Mouse (Mus musculus) CH12.LX (cell line): ENCODE measurements around the gene Prm3. TPM values are rescaled to one million over a fixed set of nuclear protein-coding genes. Genes with fewer than 3 reads are reported as not detected.

Source experiments
- DNase-seq: peaks from one replicate; pipeline ENCODE4 v3.0.0-alpha.2; 2013; ENCODE audit errors: extremely low read depth
- H3K27ac ChIP-seq: 2 replicates; pipeline ENCODE4 v1.5.1; 2012; ENCODE audit warnings: low read depth, mild to moderate bottlenecking, control low read depth, moderate library complexity; ENCODE audit not compliant: insufficient read depth
- H3K27me3 ChIP-seq: replicated peaks from 2 replicates; pipeline ENCODE3; 2012; ENCODE audit warnings: inconsistent platforms
- H3K36me3 ChIP-seq, 2 experiments: replicated peaks in 1 of 2; 2 replicates each; pipeline versions ENCODE3 to v1.6.1; 2012; ENCODE audit warnings: inconsistent platforms in 1 of 2, low read length in 1 of 2, mild to moderate bottlenecking in 1 of 2, mixed read lengths in 1 of 2, moderate library complexity in 1 of 2; ENCODE audit not compliant: control insufficient read depth in 1 of 2, insufficient read depth in 1 of 2
- H3K4me1 ChIP-seq, 2 experiments: 2 replicates each; pipeline ENCODE4 v1.6.1; 2012; ENCODE audit warnings: inconsistent platforms in 1 of 2, moderate library complexity in 1 of 2; ENCODE audit not compliant: insufficient read depth in 2 of 2, control insufficient read depth in 1 of 2
- H3K4me2 ChIP-seq: 2 replicates; pipeline ENCODE4 v1.6.1; 2012; ENCODE audit warnings: low read depth, mild to moderate bottlenecking, control low read depth; ENCODE audit not compliant: poor library complexity, insufficient read depth, severe bottlenecking
- H3K4me3 ChIP-seq, 3 experiments: fragments of 150-350 bp in 1 of 3; sonication (generic) in 1 of 3; replicated peaks in 1 of 3; 2 replicates each; pipeline versions ENCODE3 to v1.5.1; 2011 to 2012; ENCODE audit warnings: low read depth in 2 of 3, low read length in 2 of 3, mild to moderate bottlenecking in 2 of 3, moderate library complexity in 2 of 3, control low read depth in 1 of 3, improper control_type of control experiment in 1 of 3, inconsistent platforms in 1 of 3, mixed read lengths in 1 of 3; ENCODE audit not compliant: poor library complexity in 1 of 3
- H3K79me2 ChIP-seq: replicated peaks from 2 replicates; pipeline ENCODE4 v1.6.1; 2012; ENCODE audit warnings: mild to moderate bottlenecking, moderate library complexity; ENCODE audit not compliant: control insufficient read depth, poor library complexity, insufficient read depth, severe bottlenecking; ENCODE audit errors: extremely low read depth
- H3K9ac ChIP-seq: 2 replicates; pipeline ENCODE4 v1.6.1; 2012; ENCODE audit warnings: low read depth, mild to moderate bottlenecking, control low read depth, moderate library complexity; ENCODE audit not compliant: insufficient read depth
- H3K9me3 ChIP-seq: replicated peaks from 2 replicates; pipeline ENCODE3; 2012; ENCODE audit warnings: low read length, inconsistent platforms, mixed read lengths
- BHLHE40 ChIP-seq: IDR thresholded peaks from 2 replicates; pipeline ENCODE4 v1.6.1; 2011; ENCODE audit warnings: mild to moderate bottlenecking, low read depth, low read length, improper control_type of control experiment
- CHD1 ChIP-seq: IDR thresholded peaks from 2 replicates; pipeline ENCODE4 v1.6.1; 2012; ENCODE audit warnings: low read depth, low read length, improper control_type of control experiment, inconsistent platforms
- CTCF ChIP-seq, 2 experiments: IDR thresholded peaks in 1 of 2; conservative IDR thresholded peaks in 1 of 2; 2 replicates each; pipeline ENCODE4 v1.5.1; 2011 to 2012; ENCODE audit warnings: low read depth in 2 of 2, low read length in 2 of 2, improper control_type of control experiment in 1 of 2, inconsistent platforms in 1 of 2, mild to moderate bottlenecking in 1 of 2, moderate library complexity in 1 of 2
- E2F4 ChIP-seq: IDR thresholded peaks from 2 replicates; pipeline ENCODE4 v1.6.1; 2011; ENCODE audit warnings: low read depth, low read length, improper control_type of control experiment; ENCODE audit not compliant: insufficient replicate concordance
- ELF1 ChIP-seq: IDR thresholded peaks from 2 replicates; pipeline ENCODE4 v1.6.1; 2014; ENCODE audit warnings: low read depth, mild to moderate bottlenecking, inconsistent platforms, low read length, improper control_type of control experiment
- ETS1 ChIP-seq: conservative IDR thresholded peaks from 2 replicates; pipeline ENCODE4 v1.6.1; 2012; ENCODE audit warnings: low read depth, mild to moderate bottlenecking, inconsistent platforms, low read length, improper control_type of control experiment, moderate library complexity
- GABPA ChIP-seq: IDR thresholded peaks from 2 replicates; pipeline ENCODE4 v1.6.1; 2012; ENCODE audit warnings: low read depth, low read length, improper control_type of control experiment, inconsistent platforms; ENCODE audit not compliant: insufficient replicate concordance
- HCFC1 ChIP-seq: IDR thresholded peaks from 2 replicates; pipeline ENCODE4 v1.6.1; 2012; ENCODE audit warnings: low read depth, mild to moderate bottlenecking, inconsistent platforms, low read length, improper control_type of control experiment
- IRF4 ChIP-seq: IDR thresholded peaks from 2 replicates; pipeline ENCODE4 v1.6.1; 2014; ENCODE audit warnings: low read depth, mild to moderate bottlenecking, inconsistent platforms, low read length, improper control_type of control experiment
- JUN ChIP-seq: IDR thresholded peaks from 2 replicates; pipeline ENCODE4 v1.6.1; 2011; ENCODE audit warnings: low read depth, mild to moderate bottlenecking, low read length, improper control_type of control experiment, moderate library complexity; ENCODE audit not compliant: insufficient read depth
- JUND ChIP-seq: conservative IDR thresholded peaks from 2 replicates; pipeline ENCODE4 v1.6.1; 2011; ENCODE audit warnings: low read depth, low read length, improper control_type of control experiment
- KAT2A ChIP-seq: IDR thresholded peaks from 2 replicates; pipeline ENCODE4 v1.6.1; 2012; ENCODE audit warnings: low read length, improper control_type of control experiment, inconsistent platforms; ENCODE audit not compliant: insufficient replicate concordance
- MAFK ChIP-seq: IDR thresholded peaks from 2 replicates; pipeline ENCODE4 v1.6.1; 2011; ENCODE audit warnings: low read length, improper control_type of control experiment; ENCODE audit not compliant: insufficient replicate concordance
- MAX ChIP-seq: IDR thresholded peaks from 2 replicates; pipeline ENCODE4 v1.6.1; 2011; ENCODE audit warnings: low read length, improper control_type of control experiment
- MAZ ChIP-seq: IDR thresholded peaks from 2 replicates; pipeline ENCODE4 v1.6.1; 2012; ENCODE audit warnings: low read depth, mild to moderate bottlenecking, inconsistent platforms, low read length, improper control_type of control experiment, moderate library complexity
- MEF2A ChIP-seq: IDR thresholded peaks from 2 replicates; pipeline ENCODE4 v1.6.1; 2014; ENCODE audit warnings: low read depth, mild to moderate bottlenecking, inconsistent platforms, low read length, improper control_type of control experiment, borderline replicate concordance
- MXI1 ChIP-seq: IDR thresholded peaks from 2 replicates; pipeline ENCODE4 v1.6.1; 2011; ENCODE audit warnings: mild to moderate bottlenecking, low read depth, low read length, improper control_type of control experiment
- MYC ChIP-seq: IDR thresholded peaks from 2 replicates; pipeline ENCODE4 v1.6.1; 2011; ENCODE audit warnings: low read depth, mild to moderate bottlenecking, improper control_type of control experiment, low read length
- NRF1 ChIP-seq: IDR thresholded peaks from 2 replicates; pipeline ENCODE4 v1.6.1; 2014; ENCODE audit warnings: low read depth, mild to moderate bottlenecking, inconsistent platforms, low read length, improper control_type of control experiment, moderate library complexity
- PAX5 ChIP-seq: IDR thresholded peaks from 2 replicates; pipeline ENCODE4 v1.6.1; 2012; ENCODE audit warnings: low read length, inconsistent platforms, mixed read lengths
- POLR2A ChIP-seq: IDR thresholded peaks from 2 replicates; pipeline ENCODE4 v1.6.1; 2011; ENCODE audit warnings: low read depth, mild to moderate bottlenecking, improper control_type of control experiment, low read length
- POLR2AphosphoS2 ChIP-seq: IDR thresholded peaks from 2 replicates; pipeline ENCODE4 v1.6.1; 2011; ENCODE audit warnings: low read depth, low read length, improper control_type of control experiment
- RAD21 ChIP-seq: IDR thresholded peaks from 2 replicates; pipeline ENCODE4 v1.6.1; 2011; ENCODE audit warnings: low read depth, mild to moderate bottlenecking, low read length, improper control_type of control experiment, moderate library complexity
- RCOR1 ChIP-seq: conservative IDR thresholded peaks from 2 replicates; pipeline ENCODE4 v1.6.1; 2012; ENCODE audit warnings: low read depth, mild to moderate bottlenecking, inconsistent platforms, low read length, improper control_type of control experiment
- SIN3A ChIP-seq: IDR thresholded peaks from 2 replicates; pipeline ENCODE4 v1.6.1; 2012; ENCODE audit warnings: low read length, improper control_type of control experiment, inconsistent platforms
- SMC3 ChIP-seq: IDR thresholded peaks from 2 replicates; pipeline ENCODE4 v1.6.1; 2011; ENCODE audit warnings: low read depth, low read length, improper control_type of control experiment
- TCF12 ChIP-seq: IDR thresholded peaks from 2 replicates; pipeline ENCODE4 v1.6.1; 2014; ENCODE audit warnings: low read depth, mild to moderate bottlenecking, inconsistent platforms, low read length, improper control_type of control experiment
- UBTF ChIP-seq: IDR thresholded peaks from 2 replicates; pipeline ENCODE4 v1.6.1; 2012; ENCODE audit warnings: low read depth, mild to moderate bottlenecking, inconsistent platforms, low read length, improper control_type of control experiment, moderate library complexity
- USF1 ChIP-seq: IDR thresholded peaks from 2 replicates; pipeline ENCODE4 v1.6.1; 2014; ENCODE audit warnings: low read depth, mild to moderate bottlenecking, inconsistent platforms, low read length, improper control_type of control experiment
- USF2 ChIP-seq: conservative IDR thresholded peaks from 2 replicates; pipeline ENCODE4 v1.6.1; 2011; ENCODE audit warnings: low read depth, low read length, improper control_type of control experiment
- ZC3H11A ChIP-seq: IDR thresholded peaks from 2 replicates; pipeline ENCODE4 v1.6.1; 2012; ENCODE audit warnings: low read depth, mild to moderate bottlenecking, inconsistent platforms, low read length, improper control_type of control experiment
- ZKSCAN1 ChIP-seq: IDR thresholded peaks from 2 replicates; pipeline ENCODE4 v1.6.1; 2012; ENCODE audit warnings: low read depth, inconsistent platforms, low read length, improper control_type of control experiment, borderline replicate concordance
- ZNF384 ChIP-seq: IDR thresholded peaks from 2 replicates; pipeline ENCODE4 v1.6.1; 2012; ENCODE audit warnings: low read depth, low read length, improper control_type of control experiment, inconsistent platforms
- dilution Hi-C: fragments of 300-500 bp; cut with MboI; formaldehyde crosslinking; loops from 2 replicates; pipeline ENCODE4 v1.14.3; 2020; ENCODE audit warnings: low sequenced_read_pairs; ENCODE audit not compliant: extremely low pct_unique_long_range_greater_than_20kb, extremely low pct_ligation_motif_present
- in situ Hi-C: fragments of 300-500 bp; cut with MboI; formaldehyde crosslinking; loops from 3 replicates; pipeline ENCODE4 v1.14.3; 2019; ENCODE audit warnings: low sequenced_read_pairs, low pct_ligation_motif_present, low pct_unique_long_range_greater_than_20kb, mixed read lengths
- polyA plus RNA-seq: library from polyadenylated mRNA; unstranded; fragments of >175 nt; gene quantifications from 2 replicates; pipeline ENCODE4 v1.2.1, GENCODE M21; 2012; ENCODE audit warnings: low read depth; ENCODE audit not compliant: insufficient read length
- total RNA-seq, 2 experiments: library from RNA; depleted of rRNA; stranded (reverse); fragments of 300-350 nt in 1 of 2; fragments of >200 nt in 1 of 2; gene quantifications; 2 replicates each; pipeline ENCODE4 v1.2.3; 2012 to 2014

Prm3 gene
- total and polyA plus RNA-seq, 3 experiments, result not detected

GRCm38 (mm10) chr16:10783152-10783434, 7.6 kb downstream of the Prm3 start (continued):
- TF ChIP-seq MAFK (peak; percentile 60; the same call in 1 of the 2 replicates), ZKSCAN1 (no peak), UBTF (no peak), KAT2A (no peak), MEF2A (peak; percentile 86; the same call in 1 of the 2 replicates), MAZ (no peak; the same call in 1 of the 2 replicates), ELF1 (no peak), RAD21 (no peak; the same call in 1 of the 2 replicates)

GRCm38 (mm10) chr16:10782377-10783151, 8.2 kb downstream of the Prm3 start:
- H3K27me3 ChIP-seq, result no peaks in the 10 kb centered on the region
- H3K9me3 ChIP-seq, result no peaks in the 10 kb centered on the region
- H3K9ac ChIP-seq, result peak overlapping the region; percentile 89
- peaks cover 16% of the 10 kb centered on the region for H3K79me2 ChIP-seq
- H3K4me2 ChIP-seq, result peak overlapping the region; percentile 52
- H3K4me3 ChIP-seq, result peak overlapping the region; percentile 84 to 99 (median 96)
- in situ Hi-C loops, result loop anchor here (5.0 kb wide), 1 partner anchor 35 kb away; no protein-coding TSS in a partner anchor
- dilution Hi-C loops, result no loop called here
- H3K27ac ChIP-seq, result peak overlapping the region; percentile 97
- H3K36me3 ChIP-seq, result peaks cover 0 to 26% of the 10 kb centered on the region in 2 experiments
- DNase-seq, result peak; percentile 83
- H3K4me1 ChIP-seq, result peaks cover 27 to 60% of the 10 kb centered on the region in 2 experiments
- TF ChIP-seq MAX, result no peak; the same call in 1 of the 2 replicates
- peak; percentile 44 for TF ChIP-seq IRF4
- no peak; the same call in 1 of the 2 replicates for TF ChIP-seq MYC
- TF ChIP-seq MEF2A, result no peak; the same call in none of the 2 replicates
- TF ChIP-seq JUN, result no peak
- no peak for TF ChIP-seq ZC3H11A
- no peak for TF ChIP-seq USF2
- peak; percentile 69; the same call in 1 of the 2 replicates for TF ChIP-seq UBTF
- no peak; the same call in 1 of the 2 replicates for TF ChIP-seq BHLHE40
- peak; percentile 81; the same call in 1 of the 2 replicates for TF ChIP-seq POLR2AphosphoS2
- TF ChIP-seq ETS1, result no peak
- TF ChIP-seq HCFC1, result no peak
- TF ChIP-seq MAFK, result no peak
- no peak for TF ChIP-seq E2F4
- TF ChIP-seq KAT2A, result 0 out of 2 replicates have a peak, but pooled peaks have one; percentile 61
- peak; percentile 31; the same call in 1 of the 2 replicates for TF ChIP-seq SMC3
- TF ChIP-seq MAZ, result no peak; the same call in 1 of the 2 replicates
- no peak; the same call in 1 of the 2 replicates for TF ChIP-seq RCOR1
- no peak; the same call in 1 of the 2 replicates for TF ChIP-seq POLR2A
- no peak for TF ChIP-seq PAX5
- no peak; the same call in 1 of the 2 replicates for TF ChIP-seq MXI1
- 0 out of 2 replicates have a peak, but pooled peaks have one; percentile 9 for TF ChIP-seq NRF1
- TF ChIP-seq CTCF (conservative IDR thresholded peaks at IDR 0.05 in 1 of 2, IDR thresholded peaks at IDR 0.05 in 1 of 2; ENCODE audit: low read depth in 2 of 2, low read length in 2 of 2), result no peak
- TF ChIP-seq TCF12, result peak; percentile 89
- TF ChIP-seq GABPA, result no peak
- peak; percentile 25; the same call in 1 of the 2 replicates for TF ChIP-seq ELF1
- TF ChIP-seq ZNF384, result no peak
- peak; percentile 7; the same call in 1 of the 2 replicates for TF ChIP-seq SIN3A
- no peak for TF ChIP-seq ZKSCAN1
- TF ChIP-seq CHD1, result no peak
- TF ChIP-seq JUND, result no peak
- TF ChIP-seq USF1, result no peak
- TF ChIP-seq RAD21, result no peak
